Mouse (Mus musculus) embryo, embryonic 9.5 days (tissue): Measurements from ENCODE around the gene Casq1.
A peak's percentile ranks its signal among the peaks of the same experiment; 100 is the strongest.
"Not testable (repeated sequence)": the region's sequence is repeated elsewhere in the genome, so short reads cannot be mapped to it uniquely, and the experiment has no call there.

Source experiments
- DNase-seq: peaks from one replicate; pipeline ENCODE4 v3.0.0-alpha.2; 2017; ENCODE audit errors: extremely low spot score

The Casq1 gene

DNA sequence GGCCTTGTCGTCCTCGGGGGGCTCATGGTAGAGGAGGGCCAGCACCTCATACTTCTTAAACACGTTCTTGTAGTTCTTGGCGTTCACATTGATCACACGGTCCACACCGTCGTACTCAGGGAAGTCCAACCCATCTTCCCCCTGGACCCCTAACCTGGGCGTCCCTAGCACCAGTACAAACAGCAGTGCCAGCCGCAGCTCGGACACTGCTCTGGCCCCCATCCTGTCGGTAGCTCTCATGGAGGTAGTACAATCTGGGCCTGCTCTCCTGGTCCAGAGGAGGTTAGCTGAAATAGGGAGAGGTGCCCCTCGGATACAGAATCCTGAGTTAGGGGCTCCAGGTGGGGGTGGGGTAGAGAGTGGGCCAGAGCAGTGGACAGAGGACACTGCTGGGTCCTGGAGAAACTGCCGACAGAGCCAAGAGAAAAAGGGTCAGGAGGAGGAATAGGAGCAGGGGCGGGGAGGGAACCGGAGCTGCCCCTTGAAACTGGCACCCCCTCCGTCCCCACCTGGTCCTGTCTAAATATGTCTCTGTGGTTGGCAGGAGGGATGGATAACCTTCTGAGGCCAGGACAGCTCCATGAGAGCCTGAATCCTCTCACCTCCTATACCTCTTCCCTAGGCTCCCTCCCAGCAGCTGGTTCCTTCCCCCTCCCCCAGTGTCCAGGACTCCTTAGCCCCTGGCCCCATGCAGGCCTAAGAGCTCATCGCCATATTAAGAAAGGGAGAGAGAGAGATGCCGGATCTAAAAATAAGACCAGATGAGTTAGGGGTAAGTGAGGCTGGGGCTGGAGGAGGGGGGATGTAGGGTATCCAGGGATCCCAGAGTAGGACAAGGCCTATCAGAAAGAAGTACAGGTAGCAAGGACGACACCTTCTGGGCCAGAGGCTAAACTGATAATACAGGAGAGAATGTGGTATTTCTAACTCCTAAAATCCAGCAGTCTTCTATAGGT, at the start of gene Casq1:
TSS of gene Casq1 (minus strand) at position 418 of the 956 bp plus-strand sequence.
- DNase-seq: no peak

- DNase-seq: peak; percentile 12
These were observed 41.9 kb upstream of the Casq1 start, which contains the start of gene Igsf8 for GRCm38 (mm10) chr1:172261477-172262078. TSS of gene Igsf8 (plus strand) at chr1:172261641.

DNA sequence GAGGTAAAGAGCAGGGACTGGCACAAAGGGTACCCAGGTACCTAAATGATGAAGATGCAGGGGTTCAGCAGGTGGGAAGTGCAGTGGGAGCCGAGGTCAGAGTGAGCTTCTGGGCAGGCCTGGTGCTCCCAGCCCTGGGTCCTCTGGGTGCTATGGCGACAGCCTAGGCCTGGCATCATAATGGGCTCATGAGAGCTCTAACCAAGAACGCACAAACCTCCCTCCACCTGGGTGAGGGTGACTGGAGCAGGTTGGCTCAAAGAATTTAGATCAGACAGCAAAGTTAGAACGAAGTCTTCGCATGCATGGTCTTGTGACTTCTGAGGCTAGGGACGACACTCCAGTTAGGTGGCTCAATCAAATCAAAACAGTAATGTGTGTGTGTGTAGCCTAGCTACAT, 38.6 kb upstream of the Casq1 start, which contains the start of gene Atp1a4:
TSS of gene Atp1a4 (minus strand) at position 101 of the 400 bp plus-strand sequence.
- no peak for DNase-seq

DNA sequence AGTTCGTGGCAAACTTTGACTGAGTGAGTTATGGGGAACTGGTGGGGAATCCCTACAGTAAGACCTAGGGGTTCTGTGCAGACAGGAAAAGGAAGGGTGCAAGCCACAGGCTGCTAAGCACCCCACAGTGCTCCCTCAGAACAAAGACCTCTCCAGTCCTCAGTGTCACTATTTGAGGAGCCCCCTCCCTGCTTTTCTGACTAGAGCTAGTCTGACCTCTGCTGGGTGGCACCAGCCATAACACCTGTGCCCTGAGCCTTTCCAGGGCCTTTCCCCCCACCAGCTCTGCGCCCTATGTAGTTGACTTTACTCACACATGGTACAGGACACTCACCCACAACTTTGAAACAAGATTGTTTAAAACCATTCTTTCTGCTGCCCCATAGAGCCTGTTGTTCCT, 28.0 kb upstream of the Casq1 start:
- DNase-seq: peak; percentile 55

DNA sequence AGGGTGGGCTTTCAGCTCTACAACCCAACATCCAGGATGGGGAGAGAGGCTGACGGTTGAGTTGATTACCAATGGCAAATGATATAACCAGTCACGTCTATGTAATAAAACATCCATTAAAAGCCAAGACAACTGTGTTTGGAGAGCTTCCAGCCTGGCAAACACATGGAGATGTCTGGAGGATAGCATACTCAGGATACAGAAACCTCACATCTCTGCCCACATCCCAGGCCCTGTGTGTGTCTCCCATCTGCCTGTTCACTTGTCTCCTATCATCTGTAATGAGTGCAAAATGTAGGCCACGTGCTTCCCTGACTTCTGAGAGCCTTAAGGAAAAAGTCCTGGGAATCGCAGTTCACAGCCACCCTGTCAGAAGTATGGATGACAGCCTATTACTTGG, 27.5 kb upstream of the Casq1 start:
- no peak for DNase-seq

- not testable (repeated sequence) for DNase-seq
These were observed 25.0 kb upstream of the Casq1 start for GRCm38 (mm10) chr1:172244645-172245044.

- peak; percentile 35 for DNase-seq
These were observed 24.0 kb upstream of the Casq1 start for GRCm38 (mm10) chr1:172243547-172244205.

GRCm38 (mm10) chr1:172242401-172242800, 22.7 kb upstream of the Casq1 start:
- DNase-seq: no peak

DNA sequence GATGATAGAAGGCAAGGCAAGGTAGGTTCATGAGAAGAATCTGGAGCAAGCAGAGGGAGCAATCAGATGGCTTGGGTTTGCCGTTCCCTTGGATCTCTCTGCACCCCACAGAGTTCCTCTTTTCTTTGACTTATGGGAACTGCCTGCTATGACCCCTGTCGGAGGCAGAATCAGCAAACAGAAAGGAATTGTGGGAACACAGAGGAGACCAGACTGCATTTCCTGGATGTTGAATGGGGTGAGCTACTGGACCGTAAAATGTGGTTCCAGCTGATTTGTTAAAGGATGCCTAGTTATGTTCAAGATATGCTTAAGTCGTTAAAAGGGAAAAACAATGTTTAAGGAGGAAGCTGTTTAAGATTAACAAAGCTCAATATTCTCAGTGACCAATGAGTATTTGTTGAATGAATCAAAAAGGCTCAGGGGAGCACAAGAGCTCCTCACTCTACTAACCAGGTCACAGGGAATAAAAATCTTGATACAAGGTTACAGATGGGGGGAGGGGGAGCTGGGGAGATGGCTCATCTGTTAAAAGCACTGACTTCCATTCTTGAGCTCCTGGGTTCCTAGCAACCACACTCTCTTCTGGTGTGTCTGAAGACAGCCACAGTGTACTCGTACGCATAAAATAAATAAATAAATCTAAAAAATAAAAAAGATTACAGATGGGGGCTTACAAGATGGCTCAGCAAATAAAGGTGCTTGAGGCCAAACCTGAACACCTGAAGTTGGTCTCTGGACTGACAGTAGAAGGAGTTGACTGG, 21.5 kb upstream of the Casq1 start:
- DNase-seq: peak; percentile 14

- DNase-seq: no peak
These were observed 9.5 kb upstream of the Casq1 start for GRCm38 (mm10) chr1:172229215-172229614.

DNA sequence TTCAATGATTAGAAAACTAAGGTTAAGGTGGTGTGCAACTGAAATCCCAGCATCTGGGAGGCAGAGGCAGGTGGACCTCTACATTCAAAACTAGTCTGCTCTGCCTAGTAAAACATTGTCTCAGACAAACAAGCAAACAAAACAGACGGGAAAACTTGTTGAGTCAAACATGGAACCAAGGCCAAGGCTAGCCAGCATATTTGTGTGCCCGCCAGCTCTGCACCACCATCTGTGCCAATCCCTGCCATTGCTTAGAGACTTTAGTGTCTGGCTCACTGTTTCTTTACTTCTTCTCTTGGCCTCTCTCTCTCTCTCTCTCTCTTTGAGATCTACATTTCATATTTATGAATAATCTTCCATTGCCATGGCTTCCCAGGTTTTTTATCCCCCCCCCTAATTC, 8.5 kb upstream of the Casq1 start:
- no peak for DNase-seq

GRCm38 (mm10) chr1:172221297-172222063, 1.8 kb upstream of the Casq1 start:
- peak; percentile 49 for DNase-seq

DNA sequence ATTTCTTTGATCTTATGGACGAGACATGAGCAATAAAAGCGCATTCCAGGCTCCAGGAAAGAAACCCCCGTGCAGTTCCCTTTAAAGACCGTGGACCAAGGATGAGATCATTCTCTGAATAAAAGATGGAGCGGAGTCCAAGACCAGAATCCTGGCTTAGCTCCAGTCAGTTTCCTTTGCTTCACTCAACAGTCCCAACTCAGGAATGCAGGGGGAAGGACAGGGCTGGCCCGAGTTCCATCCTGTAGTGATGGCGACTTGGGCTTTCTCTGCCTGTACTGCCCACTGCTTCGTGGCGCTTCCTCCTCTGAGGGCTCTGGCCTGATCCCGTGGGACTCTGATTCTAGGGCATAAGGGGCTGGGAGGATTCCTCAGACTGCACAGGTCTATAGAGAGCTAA, 746 bp upstream of the Casq1 start:
- peak; percentile 18 for DNase-seq

GRCm38 (mm10) chr1:172218164-172218910, 1.3 kb downstream of the Casq1 start:
- DNase-seq: no peak

- peak; percentile 97 for DNase-seq
These were observed 2.5 kb downstream of the Casq1 start for GRCm38 (mm10) chr1:172217148-172217547.

DNA sequence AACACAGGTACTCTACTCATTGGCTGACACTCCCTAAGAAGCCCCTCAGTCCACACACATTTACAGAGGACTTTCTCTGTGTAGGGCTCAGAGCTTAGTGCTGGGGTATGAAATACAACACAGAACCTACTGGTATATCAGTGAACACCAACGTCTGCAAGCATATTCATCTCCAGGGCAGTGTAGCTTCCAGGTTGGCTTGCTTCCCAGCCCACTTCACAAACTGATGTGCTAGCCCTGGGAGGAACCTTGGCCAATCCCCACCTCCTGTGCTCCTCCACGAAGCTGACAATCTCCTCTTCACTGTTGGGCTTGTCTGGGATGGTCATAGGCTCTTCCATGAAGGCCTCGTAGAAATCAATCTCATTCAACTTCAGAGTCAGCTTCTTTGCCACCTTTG, 4.9 kb downstream of the Casq1 start:
- no peak for DNase-seq

- DNase-seq: no peak
These were observed 5.9 kb downstream of the Casq1 start for GRCm38 (mm10) chr1:172213771-172214170.

DNA sequence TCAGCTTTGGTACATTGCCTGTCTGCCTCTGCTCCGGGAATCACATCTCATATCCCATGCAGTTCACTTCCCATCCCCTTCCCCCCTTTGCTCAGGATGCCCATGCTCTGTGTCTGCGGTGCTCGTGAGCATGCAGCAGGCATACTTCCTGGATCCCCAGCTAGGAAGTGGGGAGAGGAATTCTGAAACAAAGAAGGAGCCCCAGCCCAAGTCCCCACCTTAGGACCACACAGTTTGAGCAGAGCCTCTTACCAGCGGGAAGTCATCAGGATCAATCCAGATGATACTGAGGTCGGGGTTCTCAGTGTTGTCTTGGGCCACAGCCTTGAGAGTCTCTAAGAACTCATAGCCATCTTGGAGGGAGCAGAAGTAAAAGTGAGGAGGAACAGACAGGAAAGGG, 6.9 kb downstream of the Casq1 start:
- DNase-seq: no peak

DNA sequence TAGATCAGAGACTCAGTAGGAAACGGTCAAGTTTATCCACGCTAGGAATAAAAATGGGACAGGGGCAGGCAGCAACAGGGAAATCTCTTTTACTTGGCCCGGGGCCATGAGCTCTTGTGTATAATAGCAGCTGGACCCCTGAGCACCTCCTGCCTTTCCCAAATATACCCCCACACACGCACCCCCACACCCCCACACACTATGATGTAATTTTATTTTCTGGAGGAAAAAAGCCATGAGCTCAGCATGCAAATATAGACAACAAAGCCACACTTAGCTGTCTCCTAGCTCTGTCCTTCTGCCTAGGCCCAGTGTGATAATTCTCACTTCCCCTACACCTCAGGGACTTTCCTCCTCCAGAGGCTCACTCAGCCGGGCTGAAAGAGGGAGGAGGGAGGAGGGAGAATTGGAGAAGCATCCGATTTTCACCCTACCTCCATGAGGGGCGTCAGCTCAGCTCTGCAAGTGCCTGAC, 12.5 kb downstream of the Casq1 start:
- no peak for DNase-seq
